Mouse (Mus musculus) cerebellum, adult 2 months (tissue): ENCODE data around the gene Gtf3a.

Experiments used
- CTCF ChIP-seq: fragments of 200-500 bp; IDR thresholded peaks from 2 replicates; pipeline ENCODE4 v1.5.1; 2011; ENCODE audit warnings: low read depth, mild to moderate bottlenecking, control low read depth, low read length, moderate library complexity, borderline replicate concordance; ENCODE audit not compliant: insufficient read depth
- POLR2A ChIP-seq: fragments of 200-500 bp; IDR thresholded peaks from 2 replicates; pipeline ENCODE4 v1.6.1; 2011; ENCODE audit warnings: low read length, control low read depth, borderline replicate concordance; ENCODE audit not compliant: insufficient read depth

DNA sequence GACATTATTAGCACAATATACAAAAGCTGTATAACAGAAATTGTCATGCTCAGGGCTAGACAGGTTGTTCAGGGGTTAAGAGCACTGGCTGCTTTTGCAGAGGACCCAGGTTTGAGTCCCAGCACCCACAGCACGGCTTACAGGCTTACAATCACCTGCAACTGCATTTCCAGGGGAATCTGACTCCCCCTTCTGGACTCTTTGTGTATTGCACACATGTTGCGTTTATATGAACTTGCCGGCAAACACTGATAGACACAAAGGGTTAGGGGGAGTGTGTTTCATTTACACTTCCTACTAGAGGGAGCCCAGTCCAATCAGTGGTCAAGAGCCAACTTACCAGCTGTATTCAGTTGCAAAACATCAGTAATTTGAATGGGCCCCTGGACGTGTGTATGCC lies 52.9 kb downstream of the Gtf3a start:
- TF ChIP-seq CTCF (no peak), POLR2A (no peak)
